Mouse (Mus musculus): Measurements from ENCODE around the gene Pbx2. TPM values are rescaled to one million over a fixed set of nuclear protein-coding genes. Genes with fewer than 3 reads are reported as not detected.

Pbx2 gene
- polyA plus RNA-seq (2012; rRNA removed), result 16.0 and 17.3 TPM in 2 replicates

DNA sequence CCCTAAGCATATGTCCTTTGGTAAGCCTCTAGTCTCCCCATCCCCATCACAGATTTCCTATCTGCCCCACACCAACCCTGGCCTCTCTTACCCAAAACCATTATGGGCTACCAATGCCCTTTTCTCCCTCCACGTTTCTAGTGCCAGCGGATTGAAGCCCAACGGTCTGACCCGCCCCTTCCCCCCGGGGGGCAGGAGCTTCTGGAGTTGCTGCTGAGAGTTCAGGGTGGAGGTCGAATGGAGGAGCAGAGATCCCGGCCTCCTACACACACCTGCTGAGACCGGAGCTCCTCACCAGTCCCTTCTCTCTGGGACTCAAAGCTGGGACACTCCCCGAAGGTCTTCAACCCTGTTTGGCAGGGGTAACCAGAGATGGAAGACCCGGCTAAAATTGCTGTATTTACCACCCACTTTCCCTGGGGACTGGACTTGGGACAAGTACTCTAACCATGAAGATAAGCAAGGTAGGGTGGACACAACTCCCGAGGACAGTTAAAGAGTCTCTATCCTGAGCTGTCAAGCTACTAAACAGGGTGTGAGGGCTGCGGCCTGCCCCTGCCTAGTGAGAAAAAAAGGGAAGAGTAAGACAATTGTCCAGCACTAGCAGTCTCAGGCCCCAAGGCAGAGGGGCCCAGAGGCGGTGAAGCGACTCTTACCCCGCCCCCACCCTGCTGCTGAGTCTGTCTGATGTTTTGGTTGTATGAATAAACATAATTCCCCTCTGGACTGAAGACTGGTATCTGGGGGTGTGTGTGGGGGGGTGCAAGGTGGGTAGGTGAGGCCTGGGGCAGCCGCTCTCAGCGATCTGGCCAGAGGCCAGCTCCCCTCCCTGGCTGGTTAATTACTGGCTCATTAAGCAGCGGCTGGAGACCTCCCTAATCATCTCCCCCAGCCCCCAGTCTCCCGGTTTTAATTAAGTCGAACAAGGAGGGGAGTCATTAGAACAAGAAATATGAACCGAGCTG is at the start of gene Pbx2:
Pbx2 (plus strand) TSS at position 238 of the 965 bp plus-strand sequence.

GRCm38 (mm10) chr17:34564003-34564421 is 27.1 kb upstream of the Pbx2 start, which contains the start of gene Notch4:
Notch4 (plus strand) TSS chr17:34564268.

DNA sequence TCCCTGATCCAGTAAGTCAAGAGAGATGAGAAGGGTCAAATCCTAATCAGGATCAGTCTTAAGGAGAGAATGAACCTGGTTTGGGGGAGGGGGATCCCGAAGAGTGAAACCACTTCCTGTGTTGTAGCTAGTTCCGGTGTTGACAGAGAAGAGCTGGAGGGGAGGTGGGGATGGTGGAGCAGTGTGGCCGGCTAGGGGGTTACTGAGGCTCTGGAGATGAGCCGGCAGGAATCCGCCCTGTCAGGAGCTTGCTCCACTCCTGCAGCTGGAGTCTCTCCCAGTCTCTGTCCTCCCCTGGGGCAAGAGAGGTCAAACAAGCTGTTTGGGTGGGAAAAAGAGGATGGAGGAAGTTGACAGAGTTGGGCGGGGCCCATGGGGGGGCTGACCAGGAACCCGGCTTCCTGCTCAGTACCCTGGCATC is 1.4 kb upstream of the Pbx2 start, which contains the start of gene Gpsm3:
Gpsm3 (plus strand) TSS at position 126 of the 421 bp plus-strand sequence.

GRCm38 (mm10) chr17:34597566-34598095 is 6.6 kb downstream of the Pbx2 start, which contains the start of gene Ager:
Ager (plus strand) TSS chr17:34597862.

DNA sequence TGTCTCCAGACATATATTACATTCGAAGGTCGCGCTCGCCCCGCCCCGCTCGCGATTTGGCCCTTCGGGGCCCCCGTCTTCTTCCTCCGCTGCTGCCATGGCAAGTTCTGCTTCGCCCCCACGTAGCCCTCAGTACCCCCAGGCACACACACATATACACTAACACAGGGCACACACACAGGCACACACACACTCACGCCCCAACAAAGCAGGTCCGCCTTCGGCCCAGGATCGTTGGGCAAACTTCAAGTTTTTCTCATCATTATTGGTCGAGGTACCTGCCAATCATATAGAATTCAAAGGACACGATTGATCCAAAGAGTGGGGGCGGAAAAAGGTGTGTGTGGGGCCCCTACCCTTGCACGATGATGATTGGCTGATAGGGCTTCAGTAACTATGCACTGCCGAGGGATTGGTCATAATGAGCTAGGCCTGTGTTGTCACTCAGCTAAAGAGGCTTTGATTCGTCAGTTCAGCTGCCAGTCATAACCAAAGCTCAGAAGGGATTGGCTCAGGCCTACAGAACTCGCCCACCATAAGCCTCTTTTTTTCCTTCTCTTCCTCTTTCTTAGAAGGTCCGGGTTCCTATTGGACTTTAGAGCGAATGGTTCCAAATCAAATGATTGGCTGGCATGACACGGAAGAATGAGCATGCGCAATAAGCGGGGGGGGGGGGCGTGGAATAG is 12.5 kb downstream of the Pbx2 start, which contains the start of gene Rnf5:
Rnf5 (minus strand) TSS at position 316 of the 686 bp plus-strand sequence.

GRCm38 (mm10) chr17:34604061-34604508 is 13.0 kb downstream of the Pbx2 start, which contains the start of gene Agpat1:
Agpat1 (plus strand) TSS chr17:34604262.

GRCm38 (mm10) chr17:34615871-34616270 is 24.8 kb downstream of the Pbx2 start, which contains the start of gene Egfl8:
Egfl8 (minus strand) TSS chr17:34615971.

DNA sequence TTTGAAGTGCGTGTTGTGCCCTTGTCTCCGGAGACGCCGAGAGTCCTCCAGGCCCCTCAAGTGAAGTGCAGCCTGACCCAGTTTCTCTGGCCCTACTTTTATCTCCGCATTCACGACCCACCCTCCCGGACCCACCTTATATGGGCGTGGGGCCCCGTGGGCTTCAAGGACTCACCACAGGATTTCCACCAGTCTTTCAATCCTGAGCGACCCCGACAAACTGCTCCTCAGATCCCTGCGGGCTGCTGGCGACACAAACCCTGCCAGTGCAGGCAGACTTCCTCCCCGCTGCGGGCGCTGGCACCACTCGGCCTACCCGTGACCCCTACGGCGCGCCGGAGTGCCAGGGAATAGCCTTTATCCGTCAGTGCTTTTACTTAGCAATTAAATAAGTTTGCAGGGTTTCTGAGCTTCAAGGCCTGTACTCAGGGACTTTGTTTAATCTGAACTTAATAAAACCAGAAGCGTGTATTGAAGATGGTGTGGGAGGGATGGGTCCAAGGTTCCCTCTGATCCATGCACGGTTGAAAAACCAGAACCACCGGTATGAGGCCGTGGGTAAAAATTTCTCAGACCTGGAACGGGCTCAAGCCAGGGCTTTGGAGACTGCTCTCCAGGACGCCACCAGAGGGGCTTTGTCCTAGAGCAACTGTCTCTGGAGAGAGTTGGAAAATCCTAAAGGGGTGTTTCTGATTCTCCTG is 37.0 kb downstream of the Pbx2 start, which contains the start of gene Ppt2:
Ppt2 (minus strand) TSS at position 568 of the 701 bp plus-strand sequence.

GRCm38 (mm10) chr17:34629221-34629751 is 38.2 kb downstream of the Pbx2 start, which contains the start of gene Prrt1:
Prrt1 (plus strand) TSS chr17:34629533.

DNA sequence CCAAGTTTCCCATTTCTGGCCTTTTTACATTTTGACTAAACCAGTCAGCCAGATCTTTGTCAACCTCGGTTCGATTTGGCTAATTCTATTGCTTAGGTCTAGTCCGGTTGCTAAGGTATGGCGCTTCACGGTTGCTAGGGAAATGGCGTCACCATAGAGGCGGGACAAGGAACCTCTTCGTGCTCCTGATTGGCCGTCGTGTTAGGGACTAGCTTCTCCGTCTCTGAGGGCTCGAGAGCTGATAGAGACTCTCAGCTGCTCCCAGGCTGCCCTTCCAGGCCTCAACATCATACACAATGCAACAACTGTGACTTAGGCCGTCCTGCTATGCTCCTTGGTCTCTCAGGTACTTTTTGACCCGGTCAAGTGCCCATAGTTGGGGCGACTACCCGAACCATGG is 53.5 kb downstream of the Pbx2 start, which contains the start of gene Fkbpl:
Fkbpl (plus strand) TSS at position 157 of the 400 bp plus-strand sequence.

Other genes starting within 250 kb of the Pbx2 start
- 0.03 and 0.19 TPM in 2 replicates for gene Btnl2, start 236.4 kb upstream of the Pbx2 start, polyA plus RNA-seq (2012; rRNA removed)
- 0.12 TPM in 1 of 2 replicates, not detected in the other for gene Btnl1, start 214.1 kb upstream of the Pbx2 start, polyA plus RNA-seq (2012; rRNA removed)
- 0.17 TPM in 1 of 2 replicates, not detected in the other for gene BC051142, start 192.4 kb upstream of the Pbx2 start, polyA plus RNA-seq (2012; rRNA removed)
- 1.1 and 1.3 TPM in 2 replicates for gene Btnl4, start 113.9 kb upstream of the Pbx2 start, polyA plus RNA-seq (2012; rRNA removed)
- gene Btnl6, start 73.9 kb upstream of the Pbx2 start, polyA plus RNA-seq (2012; rRNA removed), result 0.04 TPM in 1 of 2 replicates, not detected in the other
- 13.3 and 22.9 TPM in 2 replicates for gene Notch4, start 27.0 kb upstream of the Pbx2 start, polyA plus RNA-seq (2012; rRNA removed)
- 3.2 and 4.9 TPM in 2 replicates for gene Gpsm3, start 1.5 kb upstream of the Pbx2 start, polyA plus RNA-seq (2012; rRNA removed)
- 0.43 and 0.59 TPM in 2 replicates for gene Ager, start 6.6 kb downstream of the Pbx2 start, polyA plus RNA-seq (2012; rRNA removed)
- gene Rnf5, start 12.4 kb downstream of the Pbx2 start, polyA plus RNA-seq (2012; rRNA removed), result 56.7 and 59.0 TPM in 2 replicates
- 136 and 169 TPM in 2 replicates for gene Agpat1, start 13.0 kb downstream of the Pbx2 start, polyA plus RNA-seq (2012; rRNA removed)
- 0.74 and 1.6 TPM in 2 replicates for gene Egfl8, start 24.7 kb downstream of the Pbx2 start, polyA plus RNA-seq (2012; rRNA removed)
- 20.9 and 22.1 TPM in 2 replicates for gene Ppt2, start 37.2 kb downstream of the Pbx2 start, polyA plus RNA-seq (2012; rRNA removed)
- 4.0 and 4.6 TPM in 2 replicates for gene Prrt1, start 38.3 kb downstream of the Pbx2 start, polyA plus RNA-seq (2012; rRNA removed)
- 1.4 and 2.8 TPM in 2 replicates for gene Fkbpl, start 53.5 kb downstream of the Pbx2 start, polyA plus RNA-seq (2012; rRNA removed)
- gene Atf6b, start 55.9 kb downstream of the Pbx2 start, polyA plus RNA-seq (2012; rRNA removed), result 40.9 and 47.9 TPM in 2 replicates
- 14.8 and 21.3 TPM in 2 replicates for gene Tnxb, start 79.3 kb downstream of the Pbx2 start, polyA plus RNA-seq (2012; rRNA removed)
- 9.3 and 13.4 TPM in 2 replicates for gene C4b, start 152.6 kb downstream of the Pbx2 start, polyA plus RNA-seq (2012; rRNA removed)
- 1.1 and 3.1 TPM in 2 replicates for gene Cyp21a1, start 213.3 kb downstream of the Pbx2 start, polyA plus RNA-seq (2012; rRNA removed)
- gene Stk19, start 245.7 kb downstream of the Pbx2 start, polyA plus RNA-seq (2012; rRNA removed), result 31.6 and 34.6 TPM in 2 replicates
- gene Dxo, start 245.8 kb downstream of the Pbx2 start, polyA plus RNA-seq (2012; rRNA removed), result 34.4 and 36.4 TPM in 2 replicates

Measured in stomach, adult 2 months (tissue).